Mouse (Mus musculus) urinary bladder, adult 2 months (tissue): ENCODE data around the gene Trim7. TPM values are rescaled to one million over a fixed set of nuclear protein-coding genes. Genes with fewer than 3 reads are reported as not detected.
A peak's percentile ranks its signal among the peaks of the same experiment; 100 is the strongest.
"Not testable (repeated sequence)": the region's sequence is repeated elsewhere in the genome, so short reads cannot be mapped to it uniquely, and the experiment has no call there.

ENCODE experiments used
- DNase-seq: peaks from one replicate; pipeline ENCODE4 v3.0.0; 2022; ENCODE audit warnings: low spot score
- polyA plus RNA-seq: library from polyadenylated mRNA; depleted of rRNA; stranded (reverse); fragments of >200 nt; gene quantifications from 2 replicates; pipeline ENCODE4 v1.2.3, GENCODE M21; 2012; rRNA removed

The Trim7 gene
- 14.9 and 16.1 TPM in 2 replicates for polyA plus RNA-seq

GRCm38 (mm10) chr11:48825979-48826751 lies at the start of gene Trim7, which contains the start of gene Gm12184:
Trim7 (plus strand) TSS chr11:48826140.
Gm12184 (minus strand) TSS chr11:48826655.
- not testable (repeated sequence) for DNase-seq

DNA sequence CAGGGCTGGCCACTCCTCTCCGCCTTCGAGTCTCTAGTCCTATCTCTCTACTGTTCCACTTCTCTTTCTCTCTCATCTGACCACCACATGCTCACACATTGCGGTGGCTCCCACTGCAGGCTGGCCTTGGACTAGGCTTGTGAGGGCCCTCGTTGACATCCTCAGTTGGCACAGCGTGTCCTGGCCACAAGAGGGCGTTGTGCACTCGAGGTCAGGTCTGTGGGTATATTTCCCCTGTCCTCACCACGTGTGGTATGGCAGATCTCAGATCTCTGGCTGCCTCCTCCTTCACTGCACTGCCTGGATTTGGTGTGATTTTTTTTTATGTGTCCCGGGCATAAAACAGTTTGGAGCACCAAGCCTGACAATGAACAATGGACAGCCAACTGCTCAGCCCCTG lies 49.3 kb upstream of the Trim7 start:
- no peak for DNase-seq

DNA sequence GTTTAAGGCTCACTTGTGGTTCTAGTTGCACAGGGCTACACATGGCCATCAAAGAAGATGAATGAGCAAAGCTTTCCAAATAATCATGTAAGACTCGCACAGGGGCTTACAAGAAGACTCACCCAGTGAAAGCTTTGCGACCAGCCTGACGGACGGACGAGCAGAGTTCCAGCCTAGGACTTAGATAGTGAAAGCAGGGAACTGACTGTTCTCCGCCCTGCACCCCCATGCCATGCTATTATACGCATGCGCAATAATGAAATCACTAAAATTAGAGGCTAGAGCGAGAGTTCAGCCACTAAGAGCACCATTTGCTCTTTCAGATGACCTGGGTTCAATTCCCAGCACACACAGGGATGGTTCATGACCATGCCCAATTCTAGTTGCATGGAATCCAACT lies 48.6 kb upstream of the Trim7 start:
- DNase-seq = no peak

- no peak for DNase-seq
These were observed 46.5 kb upstream of the Trim7 start for GRCm38 (mm10) chr11:48779450-48779849.

- DNase-seq = no peak
These were observed 43.7 kb upstream of the Trim7 start for GRCm38 (mm10) chr11:48782243-48782642.

DNA sequence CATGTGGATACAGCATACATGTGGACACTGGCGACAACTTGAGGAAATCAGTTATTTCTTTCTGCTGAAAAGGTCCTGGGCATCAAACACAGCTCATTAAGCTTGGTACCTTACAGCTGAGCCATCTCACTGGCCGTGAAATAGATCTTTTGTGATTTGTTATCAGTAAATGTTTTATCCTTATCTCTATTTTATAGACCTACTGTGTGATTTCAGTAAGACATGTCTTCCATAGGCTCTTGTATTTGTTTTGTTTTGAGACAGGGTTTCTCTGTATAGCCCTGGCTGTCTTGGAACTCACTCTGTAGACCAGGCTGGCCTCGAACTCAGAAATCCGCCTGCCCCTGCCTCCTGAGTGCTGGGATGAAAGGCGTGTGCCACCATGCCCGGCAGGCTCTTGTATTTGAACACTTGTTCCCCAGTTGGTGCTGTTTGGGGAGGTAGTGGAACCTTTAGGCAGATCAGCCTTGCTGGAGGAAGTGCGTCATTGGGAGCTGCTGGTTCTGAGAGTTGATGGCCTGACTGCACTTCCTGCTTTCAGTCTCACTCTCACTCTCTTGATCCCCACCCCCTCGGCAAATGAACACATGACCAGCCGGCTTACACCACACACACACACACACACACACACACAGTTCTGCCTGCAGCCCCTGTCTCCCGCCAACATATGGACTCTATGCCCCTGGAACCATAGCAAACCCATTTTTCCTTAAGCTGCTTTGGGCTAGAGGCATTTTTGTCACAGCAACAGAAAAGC lies 38.3 kb upstream of the Trim7 start:
- DNase-seq = no peak

DNA sequence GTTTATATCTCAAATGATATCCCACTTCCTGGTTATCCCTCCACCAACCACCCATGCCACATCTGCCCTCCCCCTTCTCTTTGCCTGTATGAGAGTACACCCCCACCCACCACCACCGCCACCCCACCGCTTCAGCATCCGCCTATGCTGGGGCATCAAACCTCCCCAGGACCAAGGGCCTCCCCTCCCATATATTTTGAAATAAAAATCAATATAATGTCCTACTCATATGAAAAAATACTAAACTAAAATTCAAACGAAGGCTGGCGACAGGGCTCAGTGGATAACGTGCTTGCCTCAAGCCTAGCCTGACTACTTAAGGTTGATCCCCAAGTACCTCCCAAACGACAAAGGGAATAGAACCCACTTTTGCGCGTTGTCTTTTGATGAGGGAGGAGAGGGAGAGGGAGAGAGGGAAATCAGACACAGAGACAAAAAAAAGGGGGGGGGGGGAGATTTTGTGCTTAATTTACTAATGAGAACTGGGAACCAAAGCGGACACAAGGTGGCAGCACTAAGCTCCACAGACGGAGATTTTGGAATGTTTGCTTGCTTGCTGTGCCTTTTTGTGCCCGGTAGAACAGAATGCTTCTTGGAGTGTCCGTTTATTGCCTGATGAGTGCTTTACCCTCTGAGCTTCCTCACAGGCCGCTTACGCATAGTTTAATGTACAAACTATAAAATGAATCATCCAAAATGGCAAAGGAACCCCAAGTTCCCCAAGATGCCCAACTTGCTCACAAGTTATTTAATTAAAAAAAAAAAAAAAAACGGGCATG lies 37.4 kb upstream of the Trim7 start:
- no peak for DNase-seq

- DNase-seq = no peak
These were observed 36.7 kb upstream of the Trim7 start for GRCm38 (mm10) chr11:48789215-48789614.

GRCm38 (mm10) chr11:48789973-48790823 lies 35.7 kb upstream of the Trim7 start:
- DNase-seq = peak; percentile 60

- DNase-seq = no peak
These were observed 35.0 kb upstream of the Trim7 start for GRCm38 (mm10) chr11:48790946-48791345.

DNA sequence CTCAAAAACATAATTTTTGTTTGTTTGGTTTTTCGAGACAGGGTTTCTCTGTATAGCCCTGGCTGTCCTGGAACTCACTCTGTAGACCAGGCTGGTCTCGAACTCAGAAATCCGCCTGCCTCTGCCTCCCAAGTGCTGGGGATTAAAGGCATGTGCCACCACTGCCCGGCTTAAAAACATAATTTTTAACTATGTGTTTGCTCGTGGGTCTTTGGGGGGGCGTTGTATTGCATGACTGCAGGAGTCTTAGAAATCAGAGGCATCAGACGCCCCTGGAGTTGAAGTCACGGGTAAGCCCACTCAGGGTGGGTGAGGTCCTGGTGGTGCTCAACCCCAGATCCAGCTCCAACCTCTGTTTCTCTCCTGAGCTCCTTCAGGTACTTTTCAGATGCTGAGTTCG lies 34.0 kb upstream of the Trim7 start:
- DNase-seq = not testable (repeated sequence)

DNA sequence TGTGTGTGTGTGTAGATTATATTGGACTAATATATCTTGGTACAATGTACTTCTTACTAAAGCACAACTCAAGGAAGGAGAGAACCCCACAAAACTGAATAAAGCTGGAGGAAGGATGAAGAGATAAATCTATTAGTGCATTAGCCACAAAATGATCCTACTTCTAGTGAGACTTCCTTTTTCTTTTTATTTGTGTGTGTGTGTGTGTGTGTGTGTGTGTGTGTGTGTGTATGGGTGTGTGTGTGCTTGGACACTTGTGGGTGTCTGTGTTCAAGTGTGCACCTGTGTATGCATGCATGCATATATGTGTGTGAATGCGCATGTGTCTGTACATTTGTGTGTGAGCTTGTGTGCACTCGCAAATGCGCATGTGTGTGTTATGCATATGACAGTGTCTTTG lies 32.8 kb upstream of the Trim7 start:
- DNase-seq = no peak

GRCm38 (mm10) chr11:48795221-48795620 lies 30.7 kb upstream of the Trim7 start:
- DNase-seq = no peak

- no peak for DNase-seq
These were observed 29.6 kb upstream of the Trim7 start for GRCm38 (mm10) chr11:48796290-48796689.

GRCm38 (mm10) chr11:48797287-48797686 lies 28.7 kb upstream of the Trim7 start:
- no peak for DNase-seq

GRCm38 (mm10) chr11:48798308-48798707 lies 27.6 kb upstream of the Trim7 start:
- DNase-seq = no peak

GRCm38 (mm10) chr11:48798984-48799920 lies 26.7 kb upstream of the Trim7 start:
- peak; percentile 43 for DNase-seq

DNA sequence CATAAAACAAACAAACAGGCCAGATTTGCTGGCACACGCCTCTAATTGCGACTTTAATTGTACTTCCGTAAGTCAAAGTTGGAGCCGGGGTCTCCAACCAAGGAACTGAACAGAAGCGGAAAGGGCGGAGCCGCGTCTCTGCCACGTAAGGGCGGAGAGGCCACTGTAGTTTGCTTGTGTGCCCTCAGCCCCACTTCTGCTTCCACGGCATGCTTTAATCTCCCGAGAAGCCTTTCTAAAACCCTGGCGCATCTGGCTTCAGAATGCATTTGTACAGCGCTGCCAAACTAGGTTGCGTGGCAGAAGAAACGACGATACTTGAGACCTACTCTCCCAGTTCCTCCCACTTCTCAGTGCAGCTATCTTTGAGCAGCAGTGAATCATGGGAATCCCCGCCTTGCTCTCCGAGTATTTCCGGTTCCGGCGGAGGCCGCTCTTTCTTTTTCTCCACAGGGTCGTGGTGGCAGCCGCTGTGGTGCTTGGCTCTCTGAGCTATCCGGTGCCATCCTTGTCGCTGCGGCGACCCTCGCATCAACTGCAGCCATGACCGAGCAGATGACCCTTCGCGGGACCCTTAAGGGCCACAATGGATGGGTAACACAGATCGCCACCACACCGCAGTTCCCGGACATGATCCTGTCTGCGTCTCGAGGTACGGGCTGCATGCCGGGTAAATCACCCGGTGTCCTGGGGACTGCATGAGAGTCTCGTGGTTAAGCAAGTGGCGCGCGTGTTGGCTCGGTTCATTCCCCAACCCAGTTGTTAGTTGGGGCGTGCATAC lies 25.8 kb upstream of the Trim7 start, which contains the start of gene Rack1:
TSS of gene Rack1 (plus strand) at position 412 of the 781 bp plus-strand sequence.
- DNase-seq = peak; percentile 81
